ENCODE assay signal across 8 mouse cellular contexts in genomic region chr19:52922678-52923495, GRCm38 (mm10).
DNase-seq lines count a peak whose midpoint lies in the region; ATAC-seq lines count a peak whose summit lies in the region.

No protein-coding gene starts in this region.

- peak overlapping the region; percentile 55 for H3K4me2 ChIP-seq in limb, embryonic 13.5 days (replicated peaks)
- H3K4me2 ChIP-seq in midbrain, embryonic 14.5 days (ENCODE audit: low read length), result peak overlapping the region; percentile 49

- H3K4me3 ChIP-seq in limb, embryonic 13.5 days, result peak overlapping the region; percentile 23
- no peak overlapping the region for H3K4me3 ChIP-seq in midbrain, embryonic 14.5 days (replicated peaks; ENCODE audit: low read depth, low read length)

- H3K9ac ChIP-seq in limb, embryonic 13.5 days, result 0 out of 2 replicates have a peak overlapping the region, but pooled peaks have one; percentile 43
- H3K9ac ChIP-seq in midbrain, embryonic 14.5 days (replicated peaks; ENCODE audit: low read length), result peak overlapping the region; percentile 14

- no peaks in the 10 kb centered on the region for H3K36me3 ChIP-seq in limb, embryonic 13.5 days
- no peaks in the 10 kb centered on the region for H3K36me3 ChIP-seq in midbrain, embryonic 14.5 days (ENCODE audit: control insufficient read depth, insufficient read depth, low read length)

- no peaks in the 10 kb centered on the region for H3K27me3 ChIP-seq in limb, embryonic 13.5 days
- no peaks in the 10 kb centered on the region for H3K27me3 ChIP-seq in midbrain, embryonic 14.5 days (ENCODE audit: control insufficient read depth, insufficient read depth, low read length)

- H3K4me1 ChIP-seq in limb, embryonic 13.5 days, result 0 out of 2 replicates have a peak, but pooled peaks cover 3% of the 10 kb centered on the region
- H3K4me1 ChIP-seq in midbrain, embryonic 14.5 days (ENCODE audit: control insufficient read depth, insufficient read depth, low read length), result no peaks in the 10 kb centered on the region

- peak; percentile 8 for DNase-seq in gastrocnemius, adult 18-20 months (ENCODE audit: low spot score)
- no peak for DNase-seq in gastrocnemius, adult 8-10 months (ENCODE audit: low spot score in 2 of 2)
- DNase-seq in embryo, embryonic 10.5 days (ENCODE audit: low spot score), result peak; percentile 78
- DNase-seq in heart, adult 8-10 months (ENCODE audit: low spot score), result peak; percentile 15
- peak; percentile 51 for DNase-seq in kidney, adult 9 months
- peak; percentile 88 for DNase-seq in midbrain, embryonic 14.5 days
- peak; percentile 8 for DNase-seq in telencephalon, adult 2 months (ENCODE audit: low read depth, low spot score)

- H3K27ac ChIP-seq in limb, embryonic 13.5 days, result no peak overlapping the region
- no peak overlapping the region for H3K27ac ChIP-seq in midbrain, embryonic 14.5 days (replicated peaks; ENCODE audit: low read depth, low read length)

- peaks cover 5% of the 10 kb centered on the region; the same call in 1 of the 2 replicates for H3K9me3 ChIP-seq in limb, embryonic 13.5 days
- no peaks in the 10 kb centered on the region; the same call in 1 of the 2 replicates for H3K9me3 ChIP-seq in midbrain, embryonic 14.5 days (ENCODE audit: control insufficient read depth, low read length)

- 13% methylated on average over 25 of the region's 25 CpGs for WGBS in limb, embryonic 13.5 days
- WGBS in midbrain, embryonic 14.5 days, result 13% methylated on average over 25 of the region's 25 CpGs

- no peak; the same call in 1 of the 2 replicates for ATAC-seq in limb, embryonic 13.5 days (ENCODE audit: low FRiP score, low read depth)
- ATAC-seq in midbrain, embryonic 14.5 days (ENCODE audit: low FRiP score, low TSS enrichment), result peak; percentile 66

Comparison
In these comparisons a context has a peak if more than half of its experiments do, and no peak if none do; other contexts are left out.
1. DNase-seq: peak in gastrocnemius, adult 18-20 months (single experiment), embryo, embryonic 10.5 days (single experiment), heart, adult 8-10 months (single experiment), kidney, adult 9 months (single experiment), midbrain, embryonic 14.5 days (single experiment) and telencephalon, adult 2 months (single experiment); none in gastrocnemius, adult 8-10 months (0 of 2).